Mouse (Mus musculus) frontal cortex, adult (tissue): Measurements from ENCODE around the gene Ctnna2.
A peak's percentile ranks its signal among the peaks of the same experiment; 100 is the strongest.

Experiments used
- ATAC-seq: cut with Nextera tagmentation; 2 replicates; pipeline ENCODE4 v1.9.2; 2017; ENCODE audit warnings: mild to moderate bottlenecking, moderate library complexity, mixed read lengths; ENCODE audit not compliant: low TSS enrichment

Gene Ctnna2

DNA sequence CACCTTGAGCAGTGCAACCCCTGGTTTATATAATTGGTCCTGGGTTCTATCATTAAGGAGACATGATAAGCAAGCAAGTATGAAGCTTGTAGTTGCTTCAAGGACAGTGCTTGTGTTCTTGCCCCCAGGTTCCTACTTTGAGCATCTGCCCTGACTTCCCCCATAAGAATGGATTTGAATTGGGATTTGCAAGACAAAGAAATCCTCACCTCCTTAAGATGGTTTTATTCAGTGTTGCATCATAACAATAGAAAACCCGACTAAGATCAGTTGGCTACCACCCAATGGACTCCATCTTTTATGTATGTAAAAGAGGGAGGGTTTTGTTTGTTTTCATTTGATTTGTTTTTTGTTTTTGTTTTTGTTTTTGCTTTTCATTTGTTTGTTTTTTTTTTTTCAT, 1005.2 kb downstream of the Ctnna2 start:
- ATAC-seq, result no peak

DNA sequence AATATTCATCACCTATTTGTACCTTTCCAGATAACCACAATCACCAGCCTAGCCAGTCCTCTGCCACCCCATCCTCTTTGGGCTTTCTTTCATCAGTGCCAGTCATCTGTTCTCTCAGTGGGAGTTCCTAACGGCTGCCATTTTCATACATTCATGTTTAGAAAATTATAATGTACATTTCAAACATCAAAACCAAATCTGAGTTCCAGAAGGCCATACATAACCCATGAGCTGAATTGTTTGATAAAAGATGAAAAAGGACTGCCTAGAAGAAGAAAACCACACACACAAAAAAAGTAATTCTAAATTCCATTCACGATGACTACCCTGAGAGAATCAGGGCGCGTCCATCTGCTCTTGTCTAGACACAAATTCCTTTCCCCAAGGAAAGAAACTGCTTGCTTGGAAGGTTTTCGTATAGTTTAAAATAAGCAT, 1014.5 kb downstream of the Ctnna2 start:
- peak; percentile 88 for ATAC-seq

DNA sequence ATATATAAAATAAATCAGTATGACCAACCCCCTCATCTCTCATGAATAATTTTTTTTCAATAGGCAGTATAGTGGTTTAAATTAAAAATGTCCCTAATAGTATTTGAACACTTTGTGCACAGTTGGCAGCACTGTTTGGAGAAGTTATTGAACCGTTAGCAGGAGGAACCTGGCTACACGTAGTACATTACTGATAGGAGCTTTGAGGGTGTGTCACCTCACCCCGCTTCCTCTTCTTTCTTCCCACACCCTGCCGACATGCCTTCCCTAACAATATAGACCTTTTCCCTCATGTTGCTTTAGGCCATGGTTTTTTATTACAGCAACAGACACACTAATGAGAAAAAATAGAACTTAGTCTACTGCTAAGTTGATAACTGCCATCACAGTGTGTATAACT, 1071.4 kb downstream of the Ctnna2 start:
- no peak for ATAC-seq

DNA sequence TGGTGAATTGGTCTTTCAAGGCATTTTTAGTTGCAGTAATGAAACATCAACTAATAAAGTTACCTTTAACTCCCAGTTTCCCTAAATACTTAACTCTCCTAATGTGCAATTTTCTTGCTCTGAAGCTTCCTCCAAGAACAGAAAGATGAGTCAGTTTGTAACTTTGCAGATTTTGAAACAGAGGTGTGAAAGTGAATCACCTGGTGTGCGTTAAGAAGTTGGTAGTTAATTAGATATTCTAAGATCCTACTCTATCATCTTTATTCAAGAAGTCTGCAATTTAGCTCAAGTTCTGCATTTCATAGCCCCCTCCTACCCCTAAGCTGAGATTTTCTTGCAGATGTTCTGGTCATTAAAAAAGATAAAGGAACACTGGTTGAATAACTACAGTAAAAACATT, 1082.3 kb downstream of the Ctnna2 start:
- ATAC-seq, result peak; percentile 77
